Mouse (Mus musculus): ENCODE results near the gene Tmem14a.
A peak's percentile ranks its signal among the peaks of the same experiment; 100 is the strongest.
"Not testable (repeated sequence)": the region's sequence is repeated elsewhere in the genome, so short reads cannot be mapped to it uniquely, and the experiment has no call there.

Gene Tmem14a

DNA sequence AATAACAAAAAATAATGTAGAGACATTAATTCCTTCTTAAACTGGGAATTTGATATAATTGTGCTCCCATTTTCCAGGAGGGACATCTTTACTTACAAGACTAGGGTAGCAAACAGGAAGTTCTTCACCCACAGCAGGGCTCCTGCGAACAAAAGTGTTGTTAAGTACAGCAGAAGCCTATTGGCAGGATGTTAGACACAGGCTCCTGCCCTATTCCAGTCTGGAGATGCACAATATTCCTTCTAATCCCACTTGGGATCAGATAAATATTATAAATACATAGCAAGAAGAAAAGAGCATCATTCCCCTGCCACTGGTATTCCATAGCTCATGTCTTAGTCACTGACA lies 34.9 kb downstream of the Tmem14a start:
- DNase-seq, result no peak

GRCm38 (mm10) chr1:21253856-21254255 lies 35.5 kb downstream of the Tmem14a start:
- DNase-seq, result no peak

DNA sequence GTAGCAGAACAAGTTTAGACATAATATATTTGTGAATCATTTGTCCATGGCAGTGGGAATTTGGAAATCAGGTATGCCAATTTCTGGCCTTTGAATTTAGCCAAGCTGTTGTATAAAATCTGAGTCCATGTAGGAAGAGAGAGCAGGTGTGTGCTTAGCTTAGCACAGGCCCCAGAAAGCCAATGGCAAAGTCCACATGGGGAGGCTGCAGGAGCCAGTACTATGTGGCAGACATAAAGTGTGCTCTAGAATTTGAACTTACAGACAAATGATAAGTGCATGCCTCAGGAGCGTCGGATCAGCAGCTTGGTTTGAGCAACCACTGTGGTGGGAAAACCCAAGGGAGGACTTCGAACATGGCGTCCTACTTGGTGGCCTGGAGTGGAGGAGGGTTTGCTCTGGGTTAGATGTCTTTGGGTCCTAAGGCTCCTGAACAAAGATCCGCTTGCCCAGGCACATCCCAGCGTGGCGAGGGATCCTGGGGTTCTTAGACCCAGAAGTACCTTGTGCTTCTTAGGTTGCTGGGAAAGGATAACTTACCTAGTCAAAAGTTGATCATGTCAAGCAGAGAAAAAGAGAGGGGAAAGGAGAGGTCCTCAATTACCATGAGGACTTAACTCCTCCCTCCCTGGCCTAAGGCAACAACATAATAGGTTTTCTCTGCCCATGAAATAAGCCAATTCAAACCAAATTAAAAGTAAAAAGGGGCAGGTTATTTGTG lies 37.4 kb downstream of the Tmem14a start:
- no peak for DNase-seq

DNA sequence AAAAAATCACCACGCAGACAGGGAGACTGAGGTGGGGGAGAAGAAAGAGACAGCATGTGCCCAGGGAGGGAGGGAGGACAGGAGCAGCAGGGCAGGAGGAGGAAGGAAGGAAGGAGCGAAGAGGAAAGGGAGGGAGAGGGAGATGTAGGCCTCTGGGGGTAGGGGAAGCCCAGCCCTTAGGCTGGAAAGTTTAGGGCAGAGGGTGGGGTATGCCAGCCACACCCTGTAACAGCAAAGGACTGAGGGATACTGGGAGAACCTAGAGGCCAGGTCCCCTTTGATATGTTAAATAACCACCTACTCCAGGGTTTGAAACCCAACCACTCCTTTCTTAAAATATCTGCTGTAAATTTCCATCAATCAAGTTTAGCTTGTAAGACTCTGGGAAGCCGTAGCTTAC lies 38.0 kb downstream of the Tmem14a start:
- DNase-seq, result no peak

GRCm38 (mm10) chr1:21256871-21257270 lies 38.5 kb downstream of the Tmem14a start:
- DNase-seq, result no peak

DNA sequence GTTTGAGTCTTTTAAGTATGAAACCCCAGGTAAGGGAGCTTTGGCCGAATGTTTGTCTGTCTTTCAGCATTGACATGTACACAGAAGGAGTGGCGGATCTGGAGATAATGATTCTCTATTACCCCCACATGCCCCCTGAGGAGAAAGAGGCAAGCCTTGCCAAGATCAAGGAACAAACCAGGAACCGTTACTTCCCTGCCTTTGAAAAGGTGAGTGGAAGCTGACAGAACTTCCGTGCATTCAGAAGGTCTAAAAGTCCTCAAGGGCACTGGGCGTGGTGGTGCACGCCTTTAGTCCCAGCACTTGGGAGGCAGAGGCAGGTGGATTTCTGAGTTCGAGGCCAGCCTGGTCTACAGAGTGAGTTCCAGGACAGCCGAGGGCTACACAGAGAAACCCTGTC lies 41.6 kb downstream of the Tmem14a start:
- not testable (repeated sequence) for DNase-seq

GRCm38 (mm10) chr1:21262401-21262800 lies 44.0 kb downstream of the Tmem14a start:
- DNase-seq, result no peak

- DNase-seq, result no peak
Measured at GRCm38 (mm10) chr1:21263986-21264385, 45.6 kb downstream of the Tmem14a start.

GRCm38 (mm10) chr1:21264747-21265146 lies 46.4 kb downstream of the Tmem14a start:
- no peak for DNase-seq

DNA sequence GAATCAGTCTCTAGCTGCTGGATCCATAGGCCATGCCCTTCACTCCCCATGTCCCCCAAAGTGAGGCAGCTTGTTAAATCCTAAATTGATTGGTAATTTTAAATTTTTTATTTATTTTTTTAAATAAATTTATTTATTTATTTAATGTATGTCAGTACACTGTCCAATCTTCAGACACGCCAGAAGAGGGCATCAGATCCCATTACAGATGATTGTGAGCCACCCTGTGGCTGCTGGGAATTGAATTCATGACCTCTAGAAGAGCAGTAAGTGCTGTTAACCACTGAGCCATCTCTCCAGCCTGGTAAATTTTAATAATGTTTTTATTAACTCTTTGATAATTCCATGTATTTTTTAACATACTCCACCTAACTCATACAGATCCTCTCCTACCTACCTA lies 48.4 kb downstream of the Tmem14a start:
- no peak for DNase-seq

DNA sequence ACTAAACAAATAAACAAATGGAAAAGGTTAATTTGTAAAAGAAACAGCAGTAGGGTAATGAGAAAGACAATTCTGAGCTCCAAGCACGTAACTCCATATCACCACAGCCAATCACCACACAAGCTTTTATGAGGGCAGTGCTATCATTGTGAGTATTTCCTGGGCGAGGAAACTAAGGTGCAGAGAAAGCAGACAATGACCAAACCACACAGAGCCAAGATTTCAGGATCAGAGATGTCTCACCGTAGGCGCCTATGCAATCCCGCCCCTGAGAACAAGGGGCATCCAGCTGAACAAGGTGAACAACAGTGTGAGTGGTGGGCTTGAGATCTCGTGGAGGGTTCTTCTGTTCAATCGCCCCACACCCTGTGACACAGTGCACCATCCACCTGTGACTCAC lies 49.1 kb downstream of the Tmem14a start:
- not testable (repeated sequence) for DNase-seq

- peak; percentile 75 to 79 for DNase-seq
Measured at GRCm38 (mm10) chr1:21271343-21272055, 53.1 kb downstream of the Tmem14a start.

GRCm38 (mm10) chr1:21272056-21272431 lies 53.7 kb downstream of the Tmem14a start:
- DNase-seq, result peak; percentile 13 to 37

- DNase-seq, result no peak
Measured at GRCm38 (mm10) chr1:21273091-21273490, 54.7 kb downstream of the Tmem14a start.

DNA sequence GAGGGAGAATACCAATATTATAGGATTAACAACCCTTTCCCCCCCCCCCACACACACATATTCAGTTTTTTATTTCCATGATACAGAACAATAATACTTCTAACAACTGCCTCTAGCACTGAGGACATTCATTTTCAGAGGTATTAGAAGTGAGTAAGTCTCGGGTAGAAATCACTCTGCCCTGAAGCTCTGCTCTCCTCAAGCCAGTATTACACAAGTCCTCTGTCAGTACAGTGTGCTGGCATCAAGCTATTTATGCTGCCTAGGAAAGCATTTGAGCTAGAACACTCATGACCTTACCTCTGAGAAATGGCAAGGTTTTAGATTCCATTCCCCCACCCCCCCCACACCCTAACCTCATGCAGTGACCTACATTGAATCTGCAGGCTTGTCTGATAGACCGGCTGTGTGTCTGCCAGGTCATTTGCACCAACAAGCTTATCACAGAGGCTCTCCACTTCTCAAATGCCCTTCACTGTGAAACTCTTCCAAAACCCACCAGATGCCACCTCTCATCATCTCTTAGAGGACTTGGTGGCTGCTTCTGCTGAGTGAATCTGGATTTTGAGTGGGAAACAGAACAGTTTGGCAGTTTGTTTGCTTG lies 56.2 kb downstream of the Tmem14a start:
- DNase-seq, result no peak

DNA sequence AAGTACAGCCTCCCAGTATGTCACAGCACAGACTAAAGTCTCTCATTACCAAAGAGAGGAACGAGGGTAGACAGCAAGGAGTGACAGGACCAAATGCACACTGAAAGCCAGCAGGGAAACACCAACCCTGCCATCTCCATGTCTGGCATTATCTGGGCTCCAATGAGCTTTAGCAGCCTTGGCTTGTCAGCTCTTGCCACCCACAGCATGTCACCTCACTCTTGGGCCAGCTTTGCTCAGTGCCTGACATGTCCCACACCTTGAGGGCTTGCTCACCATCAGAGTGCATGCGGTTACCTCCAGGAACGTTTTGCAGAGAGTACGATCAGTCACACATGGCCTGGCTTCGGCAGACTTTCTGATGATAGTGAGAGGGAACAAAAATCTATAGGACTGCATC lies 57.0 kb downstream of the Tmem14a start:
- not testable (repeated sequence) for DNase-seq

DNA sequence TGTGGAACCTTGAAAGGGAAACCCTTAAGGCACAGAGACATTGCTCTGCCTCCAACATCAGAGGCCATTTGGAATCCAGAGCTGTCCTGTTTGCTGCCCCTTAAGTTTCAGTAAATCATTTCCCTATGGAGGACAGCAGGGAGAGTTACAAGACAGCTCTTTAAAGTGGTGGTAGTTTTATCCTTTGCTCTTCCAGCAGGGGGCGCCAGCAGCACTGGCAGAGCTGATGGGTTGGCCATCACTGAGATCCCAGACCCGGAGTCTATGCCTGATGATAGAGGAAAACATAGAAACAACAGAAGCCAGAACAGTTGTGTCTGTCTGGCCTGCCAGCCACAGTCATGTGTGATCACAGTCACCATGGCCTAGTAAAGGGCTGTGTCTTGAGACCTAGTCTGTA lies 57.8 kb downstream of the Tmem14a start:
- not testable (repeated sequence) for DNase-seq

Data from thymus, postnatal 36 days (tissue).